Mouse (Mus musculus) lung, postnatal 0 days (tissue): Measurements from ENCODE around the gene Btg4.

ENCODE experiments used
- CTCF ChIP-seq: IDR thresholded peaks from 2 replicates; pipeline ENCODE4 v1.5.1; 2016; ENCODE audit warnings: antibody characterized with exemption, mild to moderate bottlenecking
- EP300 ChIP-seq: IDR thresholded peaks from 2 replicates; pipeline ENCODE4 v1.6.1; 2016; ENCODE audit warnings: antibody characterized with exemption, mild to moderate bottlenecking, control low read depth

DNA sequence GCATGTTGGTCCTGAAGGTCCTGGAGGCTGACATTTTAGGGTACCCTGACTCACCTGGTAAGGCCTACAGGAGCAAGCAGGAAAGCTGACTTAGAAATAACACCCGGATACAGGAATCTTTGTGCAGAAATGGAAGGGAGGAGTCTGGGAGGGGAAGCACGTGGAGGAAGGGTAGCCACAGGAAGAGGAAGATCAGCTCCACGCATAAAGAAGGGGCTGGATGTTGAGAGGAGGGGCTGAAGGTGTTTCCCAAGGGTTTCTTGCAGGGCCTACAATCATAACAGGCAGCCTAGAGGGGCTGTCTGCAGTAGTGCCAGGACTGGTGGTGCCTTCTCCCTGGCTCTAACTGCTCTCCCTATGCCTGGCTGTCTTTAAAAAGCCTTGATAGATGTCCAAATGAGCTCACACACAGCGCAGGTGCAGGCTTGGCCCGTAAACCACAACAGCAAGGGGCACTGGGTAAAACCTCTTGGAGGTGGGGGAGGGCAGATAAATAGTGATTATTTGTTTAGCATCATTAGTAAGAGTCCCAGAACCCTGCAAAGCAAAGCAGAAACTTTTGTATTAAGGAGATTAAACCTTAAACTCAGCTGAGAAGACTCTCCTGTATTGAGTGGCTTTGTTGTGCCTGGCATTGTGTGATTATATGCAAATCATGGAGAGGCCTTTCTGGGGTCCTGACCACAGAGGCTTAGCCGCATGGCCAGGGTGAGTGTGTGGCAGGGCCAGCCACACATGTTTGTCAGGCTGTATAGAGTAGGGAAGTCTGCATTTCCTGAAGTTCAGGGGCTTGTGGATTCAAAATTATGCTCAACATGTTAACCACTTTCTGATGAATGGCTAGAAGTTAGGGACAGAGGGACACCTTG, 104.8 kb downstream of the Btg4 start, which contains the start of gene Gm32742:
- TF ChIP-seq CTCF (no peak), EP300 (no peak)
